Mouse (Mus musculus): ENCODE data around the gene Top1.
"Not testable (repeated sequence)": the region's sequence is repeated elsewhere in the genome, so short reads cannot be mapped to it uniquely, and the experiment has no call there.

The Top1 gene

DNA sequence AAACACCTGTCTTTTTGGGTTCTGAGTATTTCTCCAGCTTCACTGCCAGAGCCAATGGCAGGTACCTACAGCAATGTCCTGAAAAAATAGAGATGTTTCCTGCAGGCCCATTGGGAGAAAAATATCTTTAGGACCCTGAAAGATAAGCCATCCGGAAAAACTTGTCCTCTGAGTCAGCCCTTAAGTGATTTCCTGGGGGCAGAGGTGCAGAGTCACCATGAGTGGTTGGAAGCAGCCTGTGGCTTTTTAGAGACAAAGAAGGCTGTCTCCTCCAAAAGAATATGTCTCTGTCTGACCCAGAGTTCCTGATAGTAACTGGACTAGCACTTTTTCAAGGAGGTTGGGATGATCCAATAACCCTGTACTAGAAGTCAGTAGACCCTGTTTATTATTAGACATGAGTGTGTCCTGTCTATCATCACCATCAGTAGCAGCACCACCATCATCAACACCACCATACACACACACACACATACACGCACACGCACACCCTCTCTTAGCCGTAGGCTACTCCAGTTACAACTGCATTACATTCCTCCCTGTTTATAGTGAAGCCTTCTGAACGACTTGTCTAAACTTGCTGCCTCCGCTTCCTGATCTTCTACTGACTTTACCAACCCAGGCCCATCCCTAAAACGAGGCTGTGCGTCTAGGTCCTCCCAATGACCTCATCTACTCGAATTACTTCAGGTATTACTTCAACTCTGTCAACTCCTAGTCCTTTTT, 14.7 kb upstream of the Top1 start:
- DNase-seq: peak in 1 of 2 experiments; percentile 3

DNA sequence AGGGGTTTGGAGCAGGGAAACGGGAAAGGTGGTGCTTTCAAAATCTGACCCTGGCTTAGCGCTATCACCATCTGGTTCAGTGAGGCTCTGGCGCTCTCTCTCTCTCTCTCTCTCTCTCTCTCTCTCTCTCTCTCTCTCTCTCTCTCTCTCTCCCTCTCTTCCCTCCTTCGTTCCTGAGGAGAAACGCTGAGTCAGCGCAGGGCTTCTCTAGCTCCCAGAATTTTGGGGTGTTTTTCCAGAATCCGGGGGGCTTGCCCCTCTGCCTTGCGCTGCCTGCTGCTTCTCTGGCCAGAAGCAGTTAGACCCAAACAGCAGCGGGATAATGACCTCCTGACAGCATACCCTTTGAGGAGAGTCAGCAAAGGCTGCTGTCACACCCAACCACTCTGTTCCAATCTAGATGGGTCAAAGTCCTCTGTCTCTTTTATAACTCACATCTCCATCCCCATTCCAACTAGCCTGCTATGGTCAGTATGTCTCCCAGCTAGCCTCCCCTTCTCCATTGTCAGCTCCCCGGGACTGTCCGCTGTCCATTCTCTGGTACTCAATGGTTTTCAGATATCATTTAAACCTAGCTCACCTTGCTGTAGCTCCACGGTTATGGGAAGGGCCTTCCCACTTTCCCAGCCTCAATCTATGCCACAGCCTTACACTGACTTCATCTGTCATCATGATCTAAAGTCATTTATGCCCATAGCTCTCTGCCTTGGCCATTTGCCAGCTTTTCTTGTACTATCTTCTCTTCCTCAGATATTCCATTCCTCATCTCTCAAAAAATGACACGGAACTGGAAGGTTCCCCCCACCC, 5.6 kb upstream of the Top1 start:
- DNase-seq: no peak

GRCm38 (mm10) chr2:160641176-160641575, 4.5 kb upstream of the Top1 start:
- DNase-seq: no peak

DNA sequence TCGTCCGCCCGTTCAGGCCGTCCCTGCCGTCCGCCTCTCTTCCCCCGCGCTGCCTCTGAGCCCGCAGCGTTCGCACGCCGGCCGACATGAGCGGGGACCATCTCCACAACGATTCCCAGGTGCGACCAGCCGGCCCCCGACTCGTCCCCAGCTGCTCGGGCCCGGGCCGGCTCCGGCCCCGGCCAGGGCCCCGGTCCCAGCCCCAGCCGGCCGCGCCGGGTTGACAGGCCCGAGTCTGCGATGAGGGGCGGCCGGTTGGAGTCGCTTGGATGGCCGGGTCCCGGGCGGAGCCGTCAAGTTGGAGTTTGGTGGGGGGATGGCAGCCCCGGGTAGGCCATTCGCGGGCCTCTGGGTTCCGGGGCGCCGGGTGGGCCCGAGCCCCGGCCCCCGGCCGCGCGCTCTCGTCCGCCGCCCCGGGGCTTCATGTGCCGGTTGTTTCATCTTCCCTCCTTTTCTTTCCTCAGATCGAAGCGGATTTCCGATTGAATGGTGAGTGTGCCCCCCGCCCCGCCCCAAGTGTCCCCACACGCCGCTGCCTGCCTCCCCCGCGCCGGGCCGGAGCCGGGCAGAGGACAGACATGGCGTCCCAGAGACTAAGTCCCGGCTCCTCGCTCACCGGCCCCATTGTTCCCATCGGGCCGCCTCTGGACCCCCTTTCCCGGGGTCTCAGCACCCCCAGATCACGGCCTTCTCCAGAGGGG, 606 bp downstream of the Top1 start:
- peak; percentile 64 to 69 for DNase-seq

DNA sequence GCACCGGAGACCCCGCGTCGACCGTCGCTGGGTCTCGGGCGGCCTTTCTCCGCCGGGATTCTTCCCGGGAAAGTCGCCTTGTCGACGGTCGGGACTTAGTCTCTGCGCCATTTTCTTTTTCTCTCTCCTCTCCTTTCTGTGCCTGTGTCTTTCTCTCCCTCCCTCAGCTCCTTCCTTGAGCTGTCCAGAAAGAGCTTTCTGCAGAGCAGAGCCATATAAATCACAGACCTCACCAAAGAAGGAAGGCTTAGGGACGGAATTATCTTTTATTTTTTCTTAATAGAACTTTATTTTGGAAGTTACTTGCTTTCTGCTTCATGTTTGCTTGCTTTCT, 1.1 kb downstream of the Top1 start:
- no peak for DNase-seq

DNA sequence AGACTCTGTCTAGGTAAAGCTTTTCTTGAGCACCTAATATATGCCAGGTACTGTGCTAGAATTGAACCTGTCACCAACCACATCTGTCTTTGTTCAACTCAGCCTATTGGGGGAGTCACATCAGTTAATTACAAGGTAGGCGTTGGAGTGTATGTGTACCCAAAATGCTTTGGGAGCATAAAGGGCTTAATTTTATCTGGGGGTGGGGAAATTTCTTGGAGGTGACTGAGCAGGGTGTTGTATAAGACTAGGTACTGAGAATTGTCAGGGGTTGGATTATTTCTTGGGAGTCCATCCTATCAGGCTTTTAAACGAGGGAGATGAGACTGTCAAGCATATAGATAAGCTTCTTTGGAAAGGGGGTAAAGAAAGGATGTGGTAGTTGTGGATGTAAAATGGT, 2.4 kb downstream of the Top1 start:
- DNase-seq: no peak

- DNase-seq: no peak
Observed at GRCm38 (mm10) chr2:160649072-160649471, 3.4 kb downstream of the Top1 start.

- DNase-seq: no peak
Observed at GRCm38 (mm10) chr2:160651165-160651564, 5.5 kb downstream of the Top1 start.

DNA sequence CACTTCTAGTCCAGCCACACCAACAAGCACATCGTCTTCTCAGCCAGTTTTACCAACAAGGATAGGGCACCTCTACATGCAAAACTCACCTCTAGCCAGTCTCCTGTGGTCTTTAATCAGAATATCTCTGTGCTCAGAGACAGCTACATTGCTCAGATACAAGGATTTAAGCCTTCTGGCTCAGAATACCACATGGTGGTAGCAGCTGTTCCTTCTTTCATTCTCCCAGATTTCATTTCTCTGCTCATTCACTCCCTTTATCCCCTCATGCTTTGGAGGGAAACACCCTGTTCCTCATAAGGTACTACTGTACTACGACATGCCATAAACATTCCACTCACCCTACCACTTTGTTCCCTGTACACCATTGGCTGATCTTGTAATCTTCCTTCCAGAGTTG, 7.5 kb downstream of the Top1 start:
- DNase-seq: no peak

GRCm38 (mm10) chr2:160655561-160655960, 9.9 kb downstream of the Top1 start:
- no peak for DNase-seq

DNA sequence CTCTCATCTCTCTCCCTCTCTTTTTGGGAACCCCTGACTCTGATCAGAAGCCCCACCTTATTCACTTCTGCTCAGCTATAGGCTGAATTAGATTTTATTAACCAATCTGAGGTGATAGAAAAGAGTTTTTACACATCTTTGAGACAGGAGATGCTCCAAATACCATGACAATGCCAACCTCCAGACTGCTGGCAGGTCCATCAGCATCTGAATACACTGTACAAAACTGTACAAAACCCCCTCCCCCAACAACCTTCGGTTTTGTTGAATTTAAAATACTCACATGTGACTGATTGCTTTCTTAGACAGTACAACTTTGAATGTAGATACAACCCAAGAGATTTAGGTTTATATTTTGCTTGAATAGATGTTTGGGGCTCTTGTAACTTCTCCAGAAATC, 10.5 kb downstream of the Top1 start:
- DNase-seq: no peak

DNA sequence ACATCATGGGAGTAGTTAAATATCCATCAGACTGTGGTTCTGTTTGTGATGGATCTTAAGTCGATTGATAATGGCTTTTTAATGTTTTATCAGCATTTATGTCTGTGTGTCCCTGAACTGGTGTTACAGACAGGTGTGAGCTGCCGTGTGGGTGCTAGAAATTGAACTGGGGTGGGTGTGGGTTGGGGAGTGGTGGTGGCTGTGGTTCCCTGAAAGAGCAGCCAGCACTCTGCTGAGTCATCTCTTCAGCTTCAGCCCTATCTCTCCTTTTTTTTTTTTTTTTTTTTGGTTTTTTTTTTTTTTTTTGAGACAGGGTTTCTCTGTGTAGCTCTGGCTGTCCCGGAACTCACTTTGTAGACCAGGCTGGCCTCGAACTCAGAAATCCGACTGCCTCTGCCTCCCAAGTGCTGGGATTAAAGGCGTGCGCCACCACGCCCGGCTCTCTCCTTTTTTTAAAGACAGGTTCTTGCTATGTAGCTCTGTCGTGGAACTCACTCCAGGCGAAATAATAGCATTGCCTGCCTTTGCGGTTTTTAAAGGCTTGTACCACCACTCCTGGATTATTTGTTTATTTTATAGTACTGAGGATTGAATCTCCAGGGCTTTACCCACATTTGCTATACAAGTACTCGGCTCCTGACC, 12.2 kb downstream of the Top1 start:
- no peak for DNase-seq

DNA sequence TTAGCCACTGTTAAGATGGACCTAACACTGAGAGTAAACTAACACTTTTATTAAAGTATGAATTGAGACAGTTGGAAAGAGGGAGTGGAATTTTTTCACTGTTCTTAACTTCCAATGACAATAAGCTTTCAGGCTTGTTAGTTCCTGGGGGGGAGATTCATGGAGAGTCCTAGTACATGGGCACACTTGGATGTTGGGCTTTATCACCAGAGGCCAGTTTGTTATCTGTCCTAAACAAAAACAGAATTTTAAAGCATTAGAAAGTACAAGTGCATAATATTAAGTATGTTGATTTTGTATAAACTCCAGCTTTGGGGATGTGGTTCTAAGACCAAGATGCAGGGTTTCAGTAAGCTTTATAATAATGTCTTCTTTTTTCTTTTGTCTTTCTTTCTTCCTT, 13.1 kb downstream of the Top1 start:
- no peak for DNase-seq

DNA sequence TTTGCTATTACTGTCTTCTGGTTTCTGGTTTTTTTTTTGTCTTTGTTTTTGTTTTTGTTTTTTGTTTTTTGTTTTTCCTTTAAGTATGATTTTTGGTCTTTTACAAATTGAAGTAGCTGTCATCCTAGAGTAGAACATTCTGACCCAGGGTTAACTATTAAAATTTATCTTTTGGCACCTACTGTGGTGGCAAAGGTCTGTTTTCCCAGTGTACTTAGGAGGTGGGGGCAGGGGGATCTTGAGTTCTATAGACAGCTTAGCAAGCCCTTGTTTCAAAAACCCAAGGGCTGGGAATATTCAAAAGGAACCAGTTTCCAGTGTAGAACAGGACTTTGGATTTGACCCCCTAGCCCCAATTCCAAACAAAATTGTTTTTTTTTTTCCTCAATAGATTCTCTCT, 18.7 kb downstream of the Top1 start:
- no peak for DNase-seq

DNA sequence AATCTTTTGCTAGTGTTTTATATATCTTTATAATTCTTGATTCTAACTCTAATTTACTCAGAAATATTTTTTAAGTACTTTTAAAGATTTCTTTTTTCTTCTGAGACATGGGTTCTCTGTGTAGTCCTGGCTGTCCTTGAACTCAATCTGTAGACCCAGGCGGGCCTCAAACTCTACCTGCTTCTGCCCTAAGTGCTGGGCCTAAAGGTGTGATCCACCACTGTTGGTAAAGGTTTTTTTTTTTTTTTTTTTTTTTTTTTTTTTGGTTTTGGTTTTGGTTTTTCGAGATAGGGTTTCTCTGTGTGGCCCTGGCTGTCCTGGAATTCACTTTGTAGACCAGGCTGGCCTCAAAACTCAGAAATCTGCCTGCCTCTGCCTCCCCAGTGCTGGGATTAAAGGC, 19.3 kb downstream of the Top1 start:
- not testable (repeated sequence) for DNase-seq

GRCm38 (mm10) chr2:160667259-160667658, 21.6 kb downstream of the Top1 start:
- DNase-seq: no peak

DNA sequence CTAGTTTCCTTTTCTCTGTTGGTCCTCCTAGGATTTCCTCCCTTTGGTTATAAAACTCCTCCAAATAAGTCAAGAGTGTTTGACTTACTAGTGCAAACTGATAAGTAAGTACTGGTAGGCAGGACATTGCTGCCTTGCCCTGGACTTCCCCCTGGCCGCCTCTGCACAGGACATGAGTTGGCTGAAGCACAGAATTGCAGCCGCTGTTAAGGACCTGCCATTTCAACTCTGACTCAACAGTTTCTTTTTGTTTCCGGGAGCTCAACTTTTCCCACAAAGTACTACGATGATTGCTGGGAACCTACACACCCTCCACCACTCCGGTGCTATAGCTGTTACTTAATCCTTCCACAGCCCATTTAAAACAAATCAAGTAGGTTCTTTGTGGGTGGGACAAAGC, 54.6 kb downstream of the Top1 start:
- DNase-seq: peak; percentile 46 to 81

GRCm38 (mm10) chr2:160701603-160702002, 55.9 kb downstream of the Top1 start:
- DNase-seq: no peak

GRCm38 (mm10) chr2:160702824-160703223, 57.1 kb downstream of the Top1 start:
- DNase-seq: no peak

GRCm38 (mm10) chr2:160707673-160708072, 62.0 kb downstream of the Top1 start:
- no peak for DNase-seq

DNA sequence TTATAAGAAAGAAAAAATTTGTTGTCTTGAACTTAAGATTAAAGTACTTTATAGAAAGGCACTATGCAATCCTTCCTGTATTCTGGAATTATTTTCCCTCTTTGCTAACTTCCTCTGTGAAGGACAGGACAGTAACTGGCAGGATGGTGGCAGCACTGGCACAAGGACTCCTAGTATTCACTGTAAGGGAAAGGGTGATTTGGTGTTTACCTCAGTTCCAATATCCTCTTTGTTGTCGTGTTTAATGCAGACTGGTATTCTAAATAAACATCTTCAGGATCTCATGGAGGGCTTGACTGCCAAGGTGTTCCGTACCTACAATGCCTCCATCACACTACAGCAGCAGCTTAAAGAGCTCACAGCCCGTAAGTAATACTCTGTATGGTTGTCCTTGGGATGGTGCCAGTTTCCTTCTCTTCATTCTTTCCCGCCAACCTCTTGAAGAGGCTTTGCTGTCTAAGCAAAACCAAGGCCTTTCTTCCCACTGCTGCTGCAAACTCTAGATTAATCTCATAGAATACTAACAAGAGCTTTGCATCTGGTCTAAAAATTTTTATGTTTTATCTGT, 69.9 kb downstream of the Top1 start:
- no peak for DNase-seq

DNA sequence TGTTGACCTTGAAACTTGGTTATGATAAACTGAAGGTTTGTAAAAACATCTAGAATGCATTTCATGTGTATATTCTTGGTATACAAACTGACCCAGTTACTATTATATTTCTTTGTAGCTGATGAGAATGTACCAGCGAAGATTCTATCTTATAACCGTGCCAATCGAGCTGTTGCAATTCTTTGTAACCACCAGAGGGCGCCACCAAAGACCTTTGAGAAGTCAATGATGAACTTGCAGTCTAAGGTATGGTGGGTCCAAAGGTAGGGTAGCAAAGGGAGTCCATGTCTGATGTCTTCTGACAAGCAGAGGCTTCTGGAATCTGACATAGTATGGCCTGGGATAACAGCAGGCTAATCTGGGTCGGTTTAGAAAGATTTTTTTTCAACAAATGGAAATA, 71.6 kb downstream of the Top1 start:
- DNase-seq: peak in 1 of 2 experiments; percentile 55

- DNase-seq: peak; percentile 77 to 89
Observed at GRCm38 (mm10) chr2:160718811-160719210, 73.1 kb downstream of the Top1 start.
